Mouse (Mus musculus) heart, postnatal 0 days (tissue): ENCODE measurements at regions not wholly inside any gene's neighbourhood (a gene's known extent, or its start where the extent isn't known, plus 50 kb on each side); places are given as distances from the start of the nearest gene placed in this dataset.

ENCODE experiments used
- CTCF ChIP-seq: IDR thresholded peaks from 2 replicates; pipeline ENCODE4 v1.5.1; 2016; ENCODE audit warnings: antibody characterized with exemption, control low read depth, low read depth
- EP300 ChIP-seq: IDR thresholded peaks from 2 replicates; pipeline ENCODE4 v1.6.1; 2016; ENCODE audit warnings: antibody characterized with exemption, low read depth

DNA sequence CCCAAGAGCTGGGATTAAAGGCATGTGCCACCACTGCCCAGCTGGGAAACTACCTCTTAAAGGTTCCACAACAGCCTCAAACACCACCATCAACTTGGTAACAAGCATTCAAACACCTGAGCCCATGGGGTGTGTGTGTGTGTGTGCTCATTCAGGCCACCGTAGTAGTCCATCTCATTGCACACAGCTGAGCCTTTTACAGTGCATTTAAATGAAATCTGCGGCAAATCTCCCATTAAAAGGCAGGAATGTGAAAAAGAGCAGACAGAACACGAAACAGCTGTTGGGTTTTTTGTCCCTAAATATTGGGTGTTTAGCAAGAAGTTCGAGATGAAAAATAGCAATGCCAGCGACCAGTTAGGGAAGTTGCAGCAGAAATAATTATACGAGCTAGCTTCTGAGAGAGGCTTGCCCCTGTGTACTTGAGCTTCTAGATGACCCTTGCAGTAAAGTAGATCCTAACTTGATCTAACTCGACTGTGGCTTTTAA, 91.0 kb upstream of the Lhx8 start:
- no peak for TF ChIP-seq CTCF
- TF ChIP-seq EP300 = no peak
